12 mouse cellular contexts compared by ENCODE assay signal in the genomic region with DNA sequence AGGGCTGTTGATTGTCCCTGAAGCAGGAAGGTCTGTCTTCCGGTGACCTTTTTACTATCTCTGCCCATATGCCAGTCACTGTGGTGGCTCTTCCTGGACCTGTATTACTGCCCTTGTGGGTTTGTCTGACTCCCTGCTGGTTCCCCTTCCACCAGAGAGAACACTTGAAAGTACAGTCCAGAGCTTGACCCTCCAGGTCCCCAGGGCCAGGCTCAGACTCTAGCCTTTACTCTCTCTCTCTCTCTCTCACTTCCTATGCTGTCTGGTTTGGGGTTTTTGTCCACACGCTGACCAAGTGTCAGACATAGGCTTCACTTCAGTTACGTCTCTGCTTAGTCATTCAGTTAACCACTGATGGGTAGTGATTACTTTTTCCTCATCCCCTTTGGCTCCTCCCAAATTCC. TPM values are rescaled to one million over a fixed set of nuclear protein-coding genes. Genes with fewer than 3 reads are reported as not detected.
DNase-seq lines count a peak whose midpoint lies in the region; TF ChIP-seq lines count a peak whose summit lies in the region.
"Had no signal": no experiment of that assay in that cellular context is flagged by ENCODE, and none has a peak within 500 bp of the region (broad histone marks: within the 10 kb centered on the region; RNA-seq: fewer than 3 reads in every experiment).

No protein-coding gene starts in this region.

- no peak for TF ChIP-seq CTCF in heart, adult 2 months (IDR thresholded peaks at IDR 0.05)
- no peak for TF ChIP-seq CTCF in liver, adult 2 months (IDR thresholded peaks at IDR 0.05; ENCODE audit: low read depth, low read length)
- TF ChIP-seq CTCF in cortical plate, adult 2 months (IDR thresholded peaks at IDR 0.05; ENCODE audit: extremely low read depth, insufficient read depth, low read length), result no peak

- no peak overlapping the region for H3K4me3 ChIP-seq in heart, adult 2 months
- H3K4me3 ChIP-seq in liver, adult 2 months (ENCODE audit: insufficient read depth, low read depth, low read length), result no peak overlapping the region
- no peak overlapping the region for H3K4me3 ChIP-seq in cortical plate, adult 2 months (ENCODE audit: insufficient read depth, low read length)
- peak overlapping the region; percentile 24 for H3K4me3 ChIP-seq in megakaryocyte, embryonic 14.5 days (replicated peaks)
- H3K4me3 ChIP-seq: hindbrain, embryonic 12.5 days had no signal

- peaks cover 24% of the 10 kb centered on the region for H3K4me1 ChIP-seq in heart, adult 2 months (ENCODE audit: control insufficient read depth, insufficient read depth, low read length)
- peaks cover 18% of the 10 kb centered on the region for H3K4me1 ChIP-seq in liver, adult 2 months (ENCODE audit: control insufficient read depth, insufficient read depth, low read length)
- H3K4me1 ChIP-seq in cortical plate, adult 2 months (ENCODE audit: control insufficient read depth, insufficient read depth, low read length), result no peaks in the 10 kb centered on the region
- peaks cover 94% of the 10 kb centered on the region for H3K4me1 ChIP-seq in megakaryocyte, embryonic 14.5 days

- H3K36me3 ChIP-seq in heart, adult 2 months (ENCODE audit: control insufficient read depth, insufficient read depth, low read length), result no peaks in the 10 kb centered on the region
- no peaks in the 10 kb centered on the region for H3K36me3 ChIP-seq in liver, adult 2 months (ENCODE audit: control insufficient read depth, insufficient read depth, low read length)
- peaks cover 25% of the 10 kb centered on the region for H3K36me3 ChIP-seq in megakaryocyte, embryonic 14.5 days (replicated peaks; ENCODE audit: low read length)
- H3K36me3 ChIP-seq: hindbrain, embryonic 12.5 days had no signal

- no peak for TF ChIP-seq POLR2A in heart, adult 2 months (IDR thresholded peaks at IDR 0.05; ENCODE audit: insufficient read depth, low read depth, low read length)
- no peak for TF ChIP-seq POLR2A in liver, adult 2 months (IDR thresholded peaks at IDR 0.05; ENCODE audit: extremely low read depth, insufficient read depth, low read length)
- no peak for TF ChIP-seq POLR2A in cortical plate, adult 2 months (IDR thresholded peaks at IDR 0.05; ENCODE audit: extremely low read depth, insufficient read depth, low read length)

- peaks cover 5% of the 10 kb centered on the region for H3K9me3 ChIP-seq in megakaryocyte, embryonic 14.5 days
- H3K9me3 ChIP-seq: hindbrain, embryonic 12.5 days had no signal

- H3K79me2 ChIP-seq in heart, adult 2 months (replicated peaks; ENCODE audit: control insufficient read depth, insufficient read depth, low read length), result no peaks in the 10 kb centered on the region
- H3K79me2 ChIP-seq in liver, adult 2 months (ENCODE audit: control insufficient read depth, insufficient read depth, low read length), result no peaks in the 10 kb centered on the region

- no peak for DNase-seq in heart, adult 2 months
- no peak for DNase-seq in heart, postnatal 36 days
- DNase-seq in liver, adult 2 months (ENCODE audit: extremely low read depth, low read depth, low spot score), result no peak
- DNase-seq in liver, result no peak
- DNase-seq in gastrocnemius, adult 8-10 months (ENCODE audit: low spot score in 2 of 2), result no peak
- DNase-seq in spleen, adult 12 weeks (ENCODE audit: low spot score), result no peak
- DNase-seq: lung, embryonic 14.5 days had no signal

- H3K27me3 ChIP-seq in heart, adult 2 months (ENCODE audit: control insufficient read depth, insufficient read depth, low read length), result no peaks in the 10 kb centered on the region
- H3K27me3 ChIP-seq in liver, adult 2 months (ENCODE audit: control insufficient read depth, insufficient read depth, low read length), result no peaks in the 10 kb centered on the region
- peaks cover 6% of the 10 kb centered on the region for H3K27me3 ChIP-seq in megakaryocyte, embryonic 14.5 days (replicated peaks)
- H3K27me3 ChIP-seq: hindbrain, embryonic 12.5 days had no signal

- intact Hi-C loops in heart, adult 2 months (cut with DNase I), result loop anchor here (1.0 to 2.0 kb wide), 3 partner anchors 8 to 34 kb away; no protein-coding TSS in a partner anchor
- intact Hi-C loops in heart, postnatal 36 days (cut with DNase I), result loop anchor here (2.0 kb wide), 2 partner anchors 16 to 34 kb away; no protein-coding TSS in a partner anchor

- no peak overlapping the region for H3K9ac ChIP-seq in heart, adult 2 months (ENCODE audit: low read depth, low read length)
- H3K9ac ChIP-seq in liver, adult 2 months (ENCODE audit: low read depth, low read length), result no peak overlapping the region
- H3K9ac ChIP-seq: hindbrain, embryonic 12.5 days; lung, embryonic 14.5 days had no signal

- 41% methylated on average over 3 of the region's 3 CpGs for WGBS in heart, adult 2 months
- 79% methylated on average over 3 of the region's 3 CpGs for WGBS in liver, adult 2 months

- H3K27ac ChIP-seq in heart, adult 2 months, result peak overlapping the region; percentile 90
- peak overlapping the region; percentile 35 for H3K27ac ChIP-seq in liver, adult 2 months (replicated peaks; ENCODE audit: insufficient read depth, low read depth, low read length)
- H3K27ac ChIP-seq in cortical plate, adult 2 months (ENCODE audit: insufficient read depth, low read length), result peak overlapping the region; percentile 57; the same call in 1 of the 2 replicates
- H3K27ac ChIP-seq: hindbrain, embryonic 12.5 days had no signal

- TF ChIP-seq EP300 in heart, adult 2 months (IDR thresholded peaks at IDR 0.05; ENCODE audit: insufficient read depth, low read depth, low read length), result no peak

RNA-seq across cellular contexts. Expression of gene Cd81, which starts 9.6 kb away (rescaled TPM):
- 100 to 1,000 TPM; 424 to 434 TPM for total RNA-seq in heart, adult 2 months (2021)
- 641 and 822 TPM in 2 replicates for polyA plus RNA-seq in heart, adult 2 months (2012; rRNA removed)
- 100 to 1,000 TPM; 398 to 441 TPM for total RNA-seq in heart, postnatal 36 days (2021)
- total RNA-seq in liver, adult 2 months (2014; rRNA removed), result 363 and 420 TPM in 2 replicates
- polyA plus RNA-seq in liver, adult 2 months (2012; rRNA removed), result 616 and 625 TPM in 2 replicates
- polyA plus RNA-seq in cortical plate, adult 2 months (2012; rRNA removed), result 638 and 653 TPM in 2 replicates
- polyA plus RNA-seq in megakaryocyte, embryonic 14.5 days (2012; ENCODE audit: insufficient read depth, low replicate concordance), result 774 and 1,679 TPM in 2 replicates
- 100 to 1,000 TPM in 1 of 4 experiments, 10 to 100 TPM in 3; 85.0 to 103 (median 88.3) TPM for total RNA-seq in gastrocnemius, adult 8-10 months (2022)

RNA-seq across cellular contexts. Expression of gene Tssc4, which starts 26.1 kb away (rescaled TPM):
- 10 to 100 TPM; 13.6 to 14.8 TPM for total RNA-seq in heart, adult 2 months (2021)
- polyA plus RNA-seq in heart, adult 2 months (2012; rRNA removed), result 33.2 and 36.9 TPM in 2 replicates
- total RNA-seq in heart, postnatal 36 days (2021), result 10 to 100 TPM; 15.3 TPM
- total RNA-seq in liver, adult 2 months (2014; rRNA removed), result 11.9 and 13.4 TPM in 2 replicates
- polyA plus RNA-seq in liver, adult 2 months (2012; rRNA removed), result 45.6 and 47.7 TPM in 2 replicates
- 71.6 and 74.4 TPM in 2 replicates for polyA plus RNA-seq in cortical plate, adult 2 months (2012; rRNA removed)
- polyA plus RNA-seq in megakaryocyte, embryonic 14.5 days (2012; ENCODE audit: insufficient read depth, low replicate concordance), result 167 and 219 TPM in 2 replicates
- total RNA-seq in gastrocnemius, adult 8-10 months (2022), result 1 to 10 TPM; 7.1 to 8.3 (median 7.6) TPM

RNA-seq across cellular contexts. Expression of gene Tspan32, which starts 38.1 kb away (rescaled TPM):
- total RNA-seq in heart, adult 2 months (2021), result 1 to 10 TPM in 1 of 2 experiments, under 1 TPM in 1; 0.44 to 1.3 TPM
- 1.8 and 1.9 TPM in 2 replicates for polyA plus RNA-seq in heart, adult 2 months (2012; rRNA removed)
- total RNA-seq in heart, postnatal 36 days (2021), result under 1 TPM; 0.28 to 0.46 TPM
- 0.46 and 1.1 TPM in 2 replicates for total RNA-seq in liver, adult 2 months (2014; rRNA removed)
- 0.56 and 1.0 TPM in 2 replicates for polyA plus RNA-seq in liver, adult 2 months (2012; rRNA removed)
- polyA plus RNA-seq in cortical plate, adult 2 months (2012; rRNA removed), result 0.26 and 0.44 TPM in 2 replicates
- 109 and 119 TPM in 2 replicates for polyA plus RNA-seq in megakaryocyte, embryonic 14.5 days (2012; ENCODE audit: insufficient read depth, low replicate concordance)
- under 1 TPM in 2 of 4 experiments, not detected in 2; 0.27 to 0.56 TPM for total RNA-seq in gastrocnemius, adult 8-10 months (2022)
- total RNA-seq: layer of hippocampus, postnatal 10 days had no signal

RNA-seq across cellular contexts. Expression of gene Trpm5, which starts 51.5 kb away (rescaled TPM):
- total RNA-seq in heart, adult 2 months (2021), result not detected
- polyA plus RNA-seq in heart, adult 2 months (2012; rRNA removed), result 0.06 and 0.08 TPM in 2 replicates
- not detected for total RNA-seq in heart, postnatal 36 days (2021)
- under 0.01 and 0.07 TPM in 2 replicates for total RNA-seq in liver, adult 2 months (2014; rRNA removed)
- 0.02 TPM in 1 of 2 replicates, not detected in the other for polyA plus RNA-seq in liver, adult 2 months (2012; rRNA removed)
- polyA plus RNA-seq in cortical plate, adult 2 months (2012; rRNA removed), result not detected in 2 replicates
- polyA plus RNA-seq in megakaryocyte, embryonic 14.5 days (2012; ENCODE audit: insufficient read depth, low replicate concordance), result not detected in 2 replicates
- not detected for total RNA-seq in gastrocnemius, adult 8-10 months (2022)
- polyA plus RNA-seq: CD4-positive, CD25-positive, alpha-beta regulatory T cell, adult 4 months had no signal

Comparison
In these comparisons a context has a peak if more than half of its experiments do, and no peak if none do; other contexts are left out.
1. H3K27ac ChIP-seq: peak in every context shown above with its lines; median percentile 90 in heart, adult 2 months; 57 in cortical plate, adult 2 months; 35 in liver, adult 2 months.